Mouse (Mus musculus): ENCODE results near the gene Sfxn1.

The Sfxn1 gene

DNA sequence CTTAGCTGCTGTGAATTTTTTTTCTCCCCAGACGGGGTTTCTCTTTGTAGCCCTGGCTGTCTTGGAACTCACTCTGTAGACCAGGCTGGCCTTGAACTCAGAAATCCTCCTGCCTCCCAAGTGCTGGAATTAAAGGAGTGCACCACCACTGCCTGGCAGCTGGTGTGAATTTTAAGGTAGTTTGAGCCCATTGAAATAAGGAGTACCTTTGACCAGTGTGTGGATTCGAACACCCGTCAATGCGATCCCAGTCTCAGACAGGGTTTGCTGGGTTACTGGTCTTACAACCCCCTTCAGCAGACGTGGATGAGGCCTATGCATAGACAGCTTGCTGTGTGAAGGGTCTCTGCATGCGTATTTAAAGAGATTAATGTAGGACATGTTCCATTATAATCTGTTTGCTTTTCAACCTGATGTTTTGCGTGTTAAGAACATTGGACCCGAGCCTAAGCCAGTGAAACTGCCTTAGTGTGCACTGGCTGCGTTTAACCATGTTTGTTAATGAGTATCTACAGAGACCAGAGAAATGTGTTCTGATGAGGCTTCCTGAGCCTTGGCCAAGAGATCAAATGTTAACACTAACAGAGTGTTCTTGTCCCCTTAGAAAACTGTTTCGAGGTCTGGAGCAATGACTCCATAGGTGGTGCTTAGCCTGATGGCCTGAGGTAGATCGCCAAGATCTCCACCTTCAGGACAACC lies 5.2 kb downstream of the Sfxn1 start:
- no peak for DNase-seq (ENCODE audit: extremely low read depth, low read depth, low spot score)

DNA sequence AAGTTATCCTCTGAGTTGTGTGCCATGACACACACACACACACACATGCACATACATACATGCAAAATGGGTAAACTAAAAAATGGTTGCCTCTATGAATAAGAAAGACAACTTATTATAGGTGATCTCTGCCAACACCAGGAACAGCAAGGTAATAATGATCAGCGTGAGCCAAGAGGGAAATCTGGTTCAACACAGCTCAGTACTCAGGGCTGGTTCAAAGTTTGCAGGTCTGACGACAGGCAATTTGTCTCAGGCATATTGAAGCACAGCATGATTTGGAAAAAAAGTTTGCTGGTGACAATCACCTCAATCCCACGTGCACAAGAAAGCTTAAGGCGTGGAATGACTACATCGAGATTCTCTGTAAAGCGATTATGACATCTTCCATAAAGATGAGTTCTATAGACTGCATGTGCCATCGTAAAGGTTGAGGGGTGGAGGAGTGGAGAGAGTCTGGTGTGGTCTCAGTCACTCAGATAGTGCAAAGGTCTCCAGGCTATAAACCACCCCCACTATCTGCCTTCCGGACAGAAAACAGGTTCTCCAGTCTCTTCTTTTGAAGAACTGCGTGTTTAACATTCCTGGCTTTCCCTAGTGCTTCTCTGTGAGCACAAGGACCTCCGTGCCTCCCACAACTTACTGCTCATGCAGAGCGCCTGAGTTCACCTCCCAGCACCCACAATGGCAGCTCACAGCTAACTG lies 6.0 kb downstream of the Sfxn1 start:
- no peak for DNase-seq (ENCODE audit: extremely low read depth, low read depth, low spot score)

DNA sequence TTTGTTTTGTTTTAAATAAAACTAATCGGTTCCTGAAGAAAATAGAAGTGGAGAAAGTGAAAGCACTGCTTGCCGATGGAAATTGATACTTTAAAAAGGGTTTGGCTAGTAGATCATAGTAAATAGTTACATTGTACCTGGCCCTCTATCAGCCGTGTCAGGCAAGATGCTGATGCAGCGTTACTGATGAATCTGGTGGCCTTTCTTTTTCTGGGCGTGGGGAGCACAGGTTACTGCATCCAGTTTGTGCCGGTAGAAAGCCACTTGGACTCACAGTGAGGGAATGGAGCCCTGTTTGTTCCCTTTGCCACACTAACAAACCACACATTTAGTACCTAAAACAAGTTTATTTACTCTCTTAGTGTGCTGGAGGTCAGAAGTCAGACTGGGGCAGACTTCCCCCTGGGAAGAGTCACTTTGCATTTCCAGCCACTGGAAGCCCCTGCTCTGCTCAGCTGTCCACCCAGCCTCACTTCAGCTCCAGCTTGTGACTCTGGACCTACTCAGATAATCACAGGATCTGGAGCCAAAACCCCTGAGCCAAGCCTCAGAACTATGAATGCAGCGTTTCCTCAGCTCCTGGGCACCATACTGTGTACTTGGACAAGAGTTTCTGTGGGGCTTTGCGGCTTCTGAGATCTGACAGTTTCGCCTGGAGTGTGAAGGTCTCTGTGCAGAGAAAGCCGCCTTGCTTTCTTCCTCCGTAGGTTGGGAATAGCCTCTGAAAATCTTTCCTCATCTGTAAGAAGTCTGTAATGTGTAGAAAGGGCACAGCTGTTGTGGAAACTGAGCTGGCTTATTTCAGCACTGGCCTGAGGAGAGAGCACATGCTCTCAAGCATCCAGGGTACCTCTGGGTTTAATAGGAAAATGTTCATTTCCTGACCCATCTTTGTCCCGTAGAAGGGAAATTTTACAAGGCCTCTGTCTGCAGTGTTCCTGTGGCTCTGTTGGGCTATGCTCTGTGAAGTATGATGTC lies 8.4 kb downstream of the Sfxn1 start:
- DNase-seq (ENCODE audit: extremely low read depth, low read depth, low spot score) = no peak

DNA sequence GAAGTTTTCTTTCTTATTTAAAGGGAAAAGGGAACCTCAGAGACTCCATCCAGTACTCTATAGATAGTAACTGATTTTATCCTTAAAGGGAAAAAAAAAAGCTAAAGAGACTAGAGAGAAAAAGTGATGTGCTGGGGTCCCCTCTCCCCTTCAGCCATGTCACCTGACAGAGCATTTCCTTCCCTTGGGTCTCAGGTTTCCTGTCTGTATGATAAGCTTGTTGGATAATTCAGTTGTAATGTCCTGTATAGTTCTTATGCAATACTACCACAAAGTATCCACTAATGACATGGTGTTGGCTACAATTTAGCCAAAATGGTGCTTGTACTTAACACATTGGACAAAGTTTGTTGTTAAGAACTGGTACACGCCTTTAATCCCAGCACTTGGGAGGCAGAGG lies 9.1 kb downstream of the Sfxn1 start:
- no peak for DNase-seq (ENCODE audit: extremely low read depth, low read depth, low spot score)

DNA sequence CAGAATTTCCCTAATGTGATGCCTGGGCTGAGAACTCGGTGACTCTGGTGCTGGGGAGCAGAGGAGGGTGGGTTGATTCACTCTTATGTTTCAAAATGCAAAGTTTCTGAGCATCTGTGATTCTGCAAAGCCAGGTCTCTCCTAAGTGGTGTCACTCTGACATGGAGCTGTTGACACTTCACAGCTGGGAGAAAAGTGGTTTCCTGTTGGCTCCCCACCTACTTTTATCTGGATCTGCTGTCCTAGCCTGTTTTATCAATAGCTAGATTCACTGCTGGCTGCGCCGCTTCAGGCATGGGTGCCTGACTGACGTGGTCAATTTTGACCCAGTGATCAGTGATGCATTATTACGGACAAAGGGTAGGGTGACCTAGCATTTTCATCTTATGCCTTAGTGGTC lies 11.3 kb downstream of the Sfxn1 start:
- DNase-seq (ENCODE audit: extremely low read depth, low read depth, low spot score) = no peak

DNA sequence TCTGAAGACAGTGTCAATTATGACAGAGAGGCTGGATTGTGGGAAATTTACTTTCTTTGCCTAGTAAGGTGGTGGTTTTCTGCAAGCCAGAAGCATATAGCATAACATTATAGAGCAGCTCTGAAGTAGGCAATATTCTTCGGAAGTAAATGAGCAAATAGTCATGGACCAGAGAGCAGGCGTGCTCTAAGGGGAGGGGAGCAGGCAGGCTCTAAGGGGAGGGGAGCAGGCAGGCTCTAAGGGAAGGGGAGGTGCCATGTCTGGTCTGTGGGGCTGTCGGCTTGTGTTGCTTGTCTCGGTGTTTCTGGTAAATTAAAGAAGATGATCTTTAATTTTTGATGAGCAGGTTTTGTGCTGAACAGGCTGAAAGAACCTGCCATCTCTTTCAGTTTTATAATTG lies 12.5 kb downstream of the Sfxn1 start:
- DNase-seq (ENCODE audit: extremely low read depth, low read depth, low spot score) = no peak

DNA sequence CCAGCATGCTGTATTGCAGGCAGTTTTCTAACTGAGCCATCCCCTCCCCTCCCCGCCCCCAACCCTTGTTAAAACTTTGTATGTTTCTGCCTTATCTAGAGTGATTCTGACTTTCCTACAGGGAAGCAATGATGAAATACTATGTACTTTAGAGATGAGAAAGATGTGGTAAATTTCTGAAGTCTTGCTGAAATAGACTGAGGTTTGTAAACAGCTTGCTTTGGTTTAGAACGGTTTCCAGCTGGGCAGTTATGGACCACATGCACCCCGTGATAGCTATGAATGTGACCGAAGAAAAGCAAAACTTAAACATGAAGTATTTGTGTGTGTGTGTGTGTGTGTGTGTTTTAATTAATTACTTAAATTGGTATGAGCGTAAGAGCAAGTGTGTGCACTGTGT lies 13.2 kb downstream of the Sfxn1 start:
- no peak for DNase-seq (ENCODE audit: extremely low read depth, low read depth, low spot score)

DNA sequence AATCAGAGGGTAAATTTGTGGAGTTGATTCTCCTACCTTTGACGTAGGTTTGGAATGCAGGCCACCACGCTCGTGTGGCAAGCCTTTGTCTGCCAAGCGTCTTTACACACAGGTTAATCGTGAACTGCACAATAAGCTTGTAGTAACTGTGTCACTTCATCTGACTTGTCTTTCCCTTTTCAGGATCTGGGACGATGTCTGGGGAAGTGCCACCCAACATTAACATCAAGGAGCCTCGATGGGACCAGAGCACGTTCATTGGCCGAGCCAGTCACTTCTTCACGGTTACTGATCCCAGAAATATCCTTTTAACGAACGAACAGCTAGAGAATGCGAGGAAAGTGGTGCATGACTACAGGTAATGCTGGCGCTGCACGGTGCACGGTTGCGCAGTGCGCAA lies 13.6 kb downstream of the Sfxn1 start:
- DNase-seq (ENCODE audit: extremely low read depth, low read depth, low spot score) = no peak

DNA sequence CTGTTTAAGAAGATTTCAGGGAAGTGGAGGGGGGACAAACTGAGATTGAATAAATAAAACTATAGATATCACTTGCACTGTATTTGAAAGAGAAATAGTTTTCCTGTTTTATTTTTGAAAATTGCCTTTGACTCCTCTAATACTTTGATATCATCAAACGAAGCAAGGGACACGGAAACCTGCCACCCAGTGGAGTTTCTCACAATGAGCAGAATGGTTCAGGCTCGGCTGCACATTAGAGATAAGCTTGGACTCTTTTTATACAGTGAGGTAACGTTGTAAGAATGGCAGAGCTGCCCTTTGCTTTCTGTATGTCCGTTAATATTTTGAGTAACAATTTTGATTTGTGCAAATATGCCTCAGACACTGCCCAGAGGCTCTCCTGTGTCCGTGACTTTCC lies 20.1 kb downstream of the Sfxn1 start:
- DNase-seq (ENCODE audit: extremely low read depth, low read depth, low spot score) = no peak

DNA sequence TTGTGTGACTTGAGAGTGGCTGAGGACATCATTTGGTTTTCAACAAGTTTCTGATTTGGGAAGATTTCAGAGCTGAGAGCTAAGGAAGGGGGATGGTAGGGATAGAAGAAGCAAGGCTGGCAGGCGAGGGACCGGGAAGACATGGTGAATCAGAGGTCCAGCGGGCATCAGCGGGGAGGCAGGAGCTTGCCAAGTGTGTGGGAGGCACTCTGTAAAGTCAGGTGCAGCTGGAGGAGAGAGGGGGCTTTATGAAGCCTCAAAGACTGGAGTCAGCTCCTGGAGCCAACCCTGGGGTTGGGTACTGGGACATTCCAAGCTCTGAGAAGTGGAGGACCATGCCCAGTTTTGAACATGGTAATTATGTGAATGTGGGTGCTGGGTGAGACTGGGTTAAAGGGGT lies 22.7 kb downstream of the Sfxn1 start:
- no peak for DNase-seq (ENCODE audit: extremely low read depth, low read depth, low spot score)

DNA sequence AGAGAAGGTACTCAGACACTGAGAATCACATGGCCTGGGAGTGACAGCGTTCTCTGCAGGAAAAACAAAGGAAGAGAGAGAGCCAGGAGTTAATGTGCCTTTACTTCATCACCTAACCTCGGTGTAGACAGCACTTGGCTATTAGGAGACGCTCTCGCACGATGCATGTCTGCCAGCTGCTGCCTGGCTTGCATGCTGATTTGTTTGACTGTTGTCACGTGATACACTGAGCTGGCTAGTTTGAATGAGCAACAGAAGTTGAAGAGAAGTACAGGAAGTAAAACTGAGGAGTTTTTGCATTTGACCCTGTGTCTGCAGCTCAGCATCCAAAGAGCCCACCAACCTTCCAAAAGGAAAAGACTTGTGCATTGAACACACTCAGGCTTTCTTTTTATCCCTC lies 23.3 kb downstream of the Sfxn1 start:
- DNase-seq (ENCODE audit: extremely low read depth, low read depth, low spot score) = no peak

DNA sequence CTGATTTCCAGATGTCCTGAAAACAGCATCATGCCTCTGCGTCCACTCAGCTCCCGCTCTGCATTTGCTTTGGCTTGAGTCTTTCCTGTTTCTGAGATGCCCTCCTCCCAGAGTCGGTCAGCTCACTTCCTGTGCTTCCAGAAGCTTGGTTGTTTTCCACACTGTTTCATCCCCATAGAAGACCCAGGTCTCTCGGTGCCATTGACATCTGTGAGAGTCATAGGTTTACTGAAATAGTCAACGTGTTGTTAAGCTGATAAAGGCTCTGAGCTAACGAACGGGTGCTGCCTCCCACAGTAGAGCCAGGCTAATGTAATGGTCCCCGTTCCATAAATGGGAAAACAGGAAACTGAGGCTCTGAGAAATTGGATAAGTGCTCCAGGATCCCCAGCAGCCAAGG lies 24.1 kb downstream of the Sfxn1 start:
- DNase-seq (ENCODE audit: extremely low read depth, low read depth, low spot score) = no peak

DNA sequence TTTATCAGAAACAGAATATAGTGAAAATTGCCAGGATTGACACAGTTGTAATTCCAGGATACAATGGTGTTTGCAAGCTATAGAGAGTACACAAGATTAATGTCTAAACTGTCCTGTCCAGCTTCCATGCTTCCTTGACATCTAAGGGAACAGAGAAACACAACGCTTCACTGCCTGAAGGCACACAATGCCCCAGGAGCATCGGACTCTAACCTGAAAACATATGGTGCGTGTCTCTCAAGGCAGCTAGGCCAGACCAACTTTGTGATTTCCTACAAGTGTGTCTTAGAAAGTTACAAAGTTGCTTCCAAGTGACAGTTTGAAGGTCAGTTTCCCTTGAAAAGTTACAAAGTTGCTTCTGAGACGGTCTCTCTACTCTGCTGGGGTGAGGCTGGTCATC lies 25.6 kb downstream of the Sfxn1 start:
- no peak for DNase-seq (ENCODE audit: extremely low read depth, low read depth, low spot score)

DNA sequence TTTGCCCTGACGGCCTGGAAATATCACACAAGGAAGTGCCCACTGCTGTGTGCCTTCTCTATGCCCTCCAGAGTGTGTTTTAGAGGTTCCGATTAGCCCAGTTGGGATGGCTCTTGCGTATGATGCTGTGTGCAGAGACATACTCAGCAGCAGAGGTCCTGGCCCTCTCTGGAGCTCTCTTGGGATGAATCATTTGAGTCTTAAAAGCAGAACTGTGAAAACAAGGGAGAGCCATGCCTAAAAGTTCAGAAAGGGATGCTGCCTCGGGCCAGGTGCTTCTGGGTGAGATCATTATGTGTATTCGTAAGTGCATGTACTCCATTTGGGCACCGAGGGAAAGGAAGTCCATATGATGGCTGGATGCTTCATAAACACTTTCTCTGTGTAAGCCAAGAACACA lies 26.1 kb downstream of the Sfxn1 start:
- no peak for DNase-seq (ENCODE audit: extremely low read depth, low read depth, low spot score)

DNA sequence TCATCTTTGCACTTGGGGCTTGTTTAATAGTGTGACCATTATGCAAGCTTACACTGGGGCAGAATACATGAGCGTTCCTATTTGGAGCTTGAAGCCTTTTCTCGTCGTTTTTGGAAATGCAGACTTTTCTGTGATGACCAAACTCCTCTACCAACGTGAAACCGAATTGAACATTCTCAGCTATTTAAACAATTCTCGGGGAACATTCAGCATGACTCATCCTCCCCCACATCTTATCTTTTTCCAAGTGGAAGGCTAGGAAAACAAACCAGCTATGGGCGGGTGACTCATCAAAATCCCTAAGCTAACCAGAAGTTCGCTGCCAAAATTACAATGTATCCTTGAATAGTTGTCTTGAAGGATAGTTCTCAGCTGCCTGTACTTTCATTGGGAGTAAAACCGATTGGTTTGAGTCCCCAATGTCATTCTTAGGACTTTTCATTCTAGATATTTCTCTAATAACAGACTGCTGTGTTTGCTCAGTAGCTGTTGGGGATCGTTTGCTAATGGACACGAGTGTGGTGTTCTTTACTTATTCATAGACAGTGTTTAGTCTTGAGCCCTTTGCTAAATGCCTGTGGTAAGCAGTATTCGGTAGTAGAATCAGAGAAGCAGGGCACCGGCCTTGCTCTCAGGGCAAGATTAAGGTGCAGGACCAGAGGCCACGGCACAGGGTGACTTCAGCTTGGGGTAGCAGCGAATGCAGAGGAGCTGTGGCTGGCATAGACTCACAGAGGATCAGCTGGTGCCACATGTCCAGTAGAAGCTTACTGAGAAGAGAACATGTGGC lies 29.6 kb downstream of the Sfxn1 start:
- DNase-seq (ENCODE audit: extremely low read depth, low read depth, low spot score) = no peak

DNA sequence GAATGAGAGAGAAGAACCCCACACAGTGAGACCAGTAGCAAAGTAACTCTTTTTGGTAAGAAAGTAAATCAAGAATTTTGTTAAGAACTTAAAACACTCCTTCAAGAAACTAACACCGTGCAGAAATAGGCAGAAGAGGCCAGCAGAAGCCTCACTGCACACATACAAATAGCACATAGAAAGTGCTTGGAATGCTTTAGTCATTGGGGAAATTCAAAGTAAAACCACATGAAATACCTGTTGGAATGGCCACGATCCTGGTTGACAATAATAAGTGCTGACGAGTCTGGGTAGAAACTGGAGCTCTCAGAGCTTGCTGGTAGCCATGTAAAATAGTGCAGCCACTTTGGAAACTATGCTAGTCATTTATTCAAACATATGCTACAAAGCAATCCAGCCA lies 30.4 kb downstream of the Sfxn1 start:
- no peak for DNase-seq (ENCODE audit: extremely low read depth, low read depth, low spot score)

DNA sequence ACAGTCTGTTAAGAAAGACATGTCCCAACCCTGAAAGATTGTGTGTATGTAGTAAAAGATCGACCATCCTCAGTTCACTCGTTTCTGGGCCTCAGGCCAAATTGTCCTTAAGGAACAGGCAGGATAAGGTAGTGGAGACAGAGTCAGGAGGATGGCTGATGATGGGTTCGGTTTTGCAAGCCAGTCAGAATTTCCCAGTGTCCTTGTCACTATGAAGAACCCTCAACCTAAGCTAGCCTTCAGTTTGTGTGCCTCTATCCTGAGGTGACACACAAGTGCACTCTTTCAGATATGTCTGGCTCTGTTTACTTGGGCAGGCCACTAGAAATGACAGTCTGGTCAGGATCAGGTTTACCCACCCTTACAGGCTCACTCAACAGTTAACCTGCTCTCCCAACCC lies 31.6 kb downstream of the Sfxn1 start:
- DNase-seq (ENCODE audit: extremely low read depth, low read depth, low spot score) = no peak

DNA sequence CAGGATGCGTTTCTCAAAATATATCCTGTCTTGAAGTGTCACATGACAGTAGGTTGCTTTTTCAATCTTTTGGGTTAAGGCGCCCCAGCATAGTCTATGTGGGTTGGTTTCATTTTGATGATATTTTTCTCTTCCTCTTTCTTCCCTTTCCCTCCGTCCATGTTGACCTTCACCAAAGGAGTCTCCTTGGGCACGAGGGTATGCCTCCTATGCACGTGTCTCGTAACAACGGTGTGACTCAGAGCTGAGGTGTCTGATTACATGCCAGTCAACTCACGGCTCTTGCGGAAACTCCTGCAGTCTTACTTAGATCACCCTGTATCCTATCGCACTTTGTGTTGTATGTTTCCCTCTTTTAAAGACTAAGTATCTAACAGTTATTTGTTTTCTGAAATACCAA lies 32.2 kb downstream of the Sfxn1 start:
- no peak for DNase-seq (ENCODE audit: extremely low read depth, low read depth, low spot score)

DNA sequence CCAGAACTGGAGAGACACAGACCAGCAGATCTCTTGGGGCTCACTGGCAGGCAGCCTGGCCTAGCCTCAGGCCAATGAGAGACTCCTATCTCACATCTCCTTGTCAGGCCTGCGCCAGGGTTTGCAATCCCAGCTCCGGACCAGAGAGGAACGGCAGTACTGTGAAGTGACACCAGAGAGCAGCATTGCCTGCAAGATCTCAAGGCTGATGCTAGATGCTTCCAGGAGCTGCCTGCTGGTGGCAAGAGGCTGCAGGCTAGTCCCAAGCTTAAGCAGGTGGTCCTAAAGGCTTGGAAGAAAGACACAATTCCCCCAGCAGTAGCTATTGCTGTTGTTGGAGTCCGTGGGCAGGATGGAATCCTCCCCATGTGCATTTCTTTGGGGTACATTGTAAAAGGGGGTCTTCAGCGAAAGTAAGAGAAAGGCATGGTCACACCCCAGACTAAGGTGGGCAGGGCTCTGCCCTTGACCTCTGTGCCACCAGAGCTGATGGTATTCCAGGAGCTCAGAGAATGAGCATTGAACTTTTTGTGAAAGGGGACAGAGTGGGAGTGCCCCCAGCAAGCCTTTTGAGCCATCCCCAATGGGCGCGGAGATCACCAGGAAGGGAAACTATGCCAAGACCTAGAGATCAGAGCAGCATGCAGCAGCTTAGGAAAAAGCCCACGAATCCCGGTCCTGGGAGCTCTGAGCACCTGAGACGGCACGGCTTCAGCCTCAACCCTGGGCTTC lies 42.3 kb downstream of the Sfxn1 start:
- no peak for DNase-seq (ENCODE audit: extremely low read depth, low read depth, low spot score)

DNA sequence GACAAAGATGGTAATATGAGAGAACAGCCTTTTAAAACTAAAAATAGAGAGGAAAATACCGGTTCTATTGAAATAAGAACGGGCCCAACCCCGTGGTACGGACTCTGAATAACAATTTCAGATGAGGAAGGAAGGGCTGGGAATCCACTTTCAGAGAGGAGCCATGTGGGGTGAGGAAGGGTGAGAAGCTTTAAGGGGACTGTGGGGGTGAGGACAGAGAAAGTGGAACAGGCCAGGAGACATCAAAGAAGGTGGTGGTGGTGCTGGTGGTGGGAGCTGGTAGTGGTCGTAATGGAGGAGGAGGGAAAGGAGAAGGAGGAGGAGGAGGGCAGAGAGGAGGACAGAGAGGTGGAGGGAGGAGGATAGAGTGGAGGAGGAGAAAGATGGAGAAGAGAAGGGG lies 43.3 kb downstream of the Sfxn1 start:
- no peak for DNase-seq (ENCODE audit: extremely low read depth, low read depth, low spot score)

Measured in fat pad, adult 2 months (tissue).